Mouse (Mus musculus) adrenal gland, postnatal 4 days (tissue): ENCODE results near the gene Ccdc121. TPM values are rescaled to one million over a fixed set of nuclear protein-coding genes. Genes with fewer than 3 reads are reported as not detected.

Source experiments
- DNase-seq, 2 experiments: peaks; one replicate each; pipeline ENCODE4 v3.0.0; 2021 to 2022; ENCODE audit warnings: low spot score in 2 of 2, mixed read lengths in 2 of 2
- long read RNA-seq, 2 experiments: library from polyadenylated mRNA; stranded (forward); transcript quantifications; one replicate each; pipeline ENCODE4 v2.0.0; 2021
- total RNA-seq, 2 experiments: library from RNA; stranded (reverse); gene quantifications; 2 replicates each; pipeline ENCODE4 v1.2.3; 2021

The Ccdc121 gene
- not detected for total RNA-seq
- long read RNA-seq, experiment 1, result 0 reads
- long read RNA-seq, experiment 2, result 0 reads

- DNase-seq, result no peak
Observed at GRCm38 (mm10) chr1:181511307-181511706, at the start of gene Ccdc121. Ccdc121 (minus strand) TSS chr1:181511451.

GRCm38 (mm10) chr1:181560325-181560724 is 49.1 kb upstream of the Ccdc121 start:
- no peak for DNase-seq

GRCm38 (mm10) chr1:181559655-181560054 is 48.4 kb upstream of the Ccdc121 start:
- DNase-seq, result no peak

- DNase-seq, result no peak
Observed at GRCm38 (mm10) chr1:181555475-181555874, 44.2 kb upstream of the Ccdc121 start.

GRCm38 (mm10) chr1:181552533-181553410 is 41.5 kb upstream of the Ccdc121 start:
- no peak for DNase-seq

GRCm38 (mm10) chr1:181550826-181551225 is 39.6 kb upstream of the Ccdc121 start:
- no peak for DNase-seq

- no peak for DNase-seq
Observed at GRCm38 (mm10) chr1:181549987-181550386, 38.7 kb upstream of the Ccdc121 start.

GRCm38 (mm10) chr1:181545044-181545772 is 34.0 kb upstream of the Ccdc121 start:
- no peak for DNase-seq

- no peak for DNase-seq
Observed at GRCm38 (mm10) chr1:181543711-181544383, 32.6 kb upstream of the Ccdc121 start.

- DNase-seq, result no peak
Observed at GRCm38 (mm10) chr1:181539846-181540769, 28.9 kb upstream of the Ccdc121 start.

GRCm38 (mm10) chr1:181537627-181538525 is 26.6 kb upstream of the Ccdc121 start:
- DNase-seq, result no peak

- no peak for DNase-seq
Observed at GRCm38 (mm10) chr1:181535165-181535873, 24.1 kb upstream of the Ccdc121 start.

GRCm38 (mm10) chr1:181529368-181529767 is 18.1 kb upstream of the Ccdc121 start:
- peak; percentile 42 to 49 for DNase-seq

- no peak for DNase-seq
Observed at GRCm38 (mm10) chr1:181525996-181526395, 14.7 kb upstream of the Ccdc121 start.

GRCm38 (mm10) chr1:181523831-181524230 is 12.6 kb upstream of the Ccdc121 start:
- no peak for DNase-seq

GRCm38 (mm10) chr1:181521401-181522091 is 10.3 kb upstream of the Ccdc121 start:
- no peak for DNase-seq

- DNase-seq, result no peak
Observed at GRCm38 (mm10) chr1:181519137-181519536, 7.9 kb upstream of the Ccdc121 start.

GRCm38 (mm10) chr1:181518046-181518445 is 6.8 kb upstream of the Ccdc121 start:
- no peak for DNase-seq
